Comparison of ENCODE assay signal across 8 mouse cellular contexts in the genomic region with DNA sequence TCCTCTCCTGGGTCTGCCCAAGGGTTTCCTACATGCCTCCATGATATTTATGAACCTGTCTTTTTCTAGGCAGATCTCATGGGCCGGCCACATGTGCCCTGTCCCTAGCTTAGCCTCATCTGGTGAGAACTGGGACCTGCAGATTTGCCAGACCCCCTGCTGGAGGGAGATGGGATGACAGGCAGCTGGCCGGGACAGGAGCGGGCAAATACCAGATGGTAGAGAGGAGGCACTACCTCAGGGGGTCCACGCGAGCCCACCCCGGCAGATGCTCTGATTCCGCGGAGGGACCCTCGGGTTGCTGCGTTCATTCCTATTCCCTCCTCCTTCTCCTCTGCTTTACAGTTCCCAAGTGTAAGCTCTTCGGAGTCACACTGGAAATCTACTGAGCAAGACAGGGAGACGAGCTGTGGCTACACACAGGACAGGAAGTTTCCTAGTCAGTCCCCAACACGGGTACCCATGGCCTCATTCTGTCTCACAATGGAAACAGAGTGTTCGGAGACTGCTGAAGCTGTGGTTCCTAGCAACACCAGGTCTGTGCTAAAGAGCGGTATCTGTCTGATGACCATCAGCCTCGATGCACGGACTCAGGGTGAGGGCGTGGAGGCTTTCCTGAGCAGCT.
DNase-seq lines count a peak whose midpoint lies in the region; ATAC-seq and TF ChIP-seq lines count a peak whose summit lies in the region.

No protein-coding gene starts in this region.

- peak; percentile 80; the same call in 1 of the 2 replicates for TF ChIP-seq CTCF in thymus, adult 2 months (IDR thresholded peaks at IDR 0.05; ENCODE audit: borderline replicate concordance, control insufficient read depth, extremely low read depth, insufficient read depth, low read length, poor library complexity)

- no peaks in the 10 kb centered on the region for H3K27me3 ChIP-seq in embryonic facial prominence, embryonic 15.5 days
- no peaks in the 10 kb centered on the region for H3K27me3 ChIP-seq in heart, embryonic 13.5 days (replicated peaks)
- peaks cover 13% of the 10 kb centered on the region for H3K27me3 ChIP-seq in kidney, embryonic 15.5 days
- H3K27me3 ChIP-seq in liver, embryonic 12.5 days (replicated peaks) = no peaks in the 10 kb centered on the region
- no peaks in the 10 kb centered on the region for H3K27me3 ChIP-seq in neural tube, embryonic 12.5 days (replicated peaks)
- H3K27me3 ChIP-seq in thymus, adult 2 months (ENCODE audit: control insufficient read depth, insufficient read depth, low read length) = no peaks in the 10 kb centered on the region

- H3K36me3 ChIP-seq in embryonic facial prominence, embryonic 15.5 days = no peaks in the 10 kb centered on the region
- no peaks in the 10 kb centered on the region for H3K36me3 ChIP-seq in heart, embryonic 13.5 days
- no peaks in the 10 kb centered on the region for H3K36me3 ChIP-seq in kidney, embryonic 15.5 days
- no peaks in the 10 kb centered on the region for H3K36me3 ChIP-seq in liver, embryonic 12.5 days
- no peaks in the 10 kb centered on the region for H3K36me3 ChIP-seq in neural tube, embryonic 12.5 days
- H3K36me3 ChIP-seq in thymus, adult 2 months (ENCODE audit: control insufficient read depth, insufficient read depth, low read length) = no peaks in the 10 kb centered on the region

- no peak overlapping the region for H3K4me3 ChIP-seq in embryonic facial prominence, embryonic 15.5 days (replicated peaks)
- H3K4me3 ChIP-seq in heart, embryonic 13.5 days = peak overlapping the region; percentile 31
- 0 out of 2 replicates have a peak overlapping the region, but pooled peaks have one; percentile 23 for H3K4me3 ChIP-seq in kidney, embryonic 15.5 days (replicated peaks)
- H3K4me3 ChIP-seq in liver, embryonic 12.5 days = no peak overlapping the region
- H3K4me3 ChIP-seq in neural tube, embryonic 12.5 days = no peak overlapping the region
- H3K4me3 ChIP-seq in thymus, adult 2 months (ENCODE audit: control insufficient read depth, insufficient read depth, low read length) = no peak overlapping the region

- H3K9ac ChIP-seq in embryonic facial prominence, embryonic 15.5 days = no peak overlapping the region
- H3K9ac ChIP-seq in heart, embryonic 13.5 days = 0 out of 2 replicates have a peak overlapping the region, but pooled peaks have one; percentile 17
- no peak overlapping the region for H3K9ac ChIP-seq in kidney, embryonic 15.5 days
- H3K9ac ChIP-seq in liver, embryonic 12.5 days = no peak overlapping the region
- no peak overlapping the region for H3K9ac ChIP-seq in neural tube, embryonic 12.5 days

- H3K9me3 ChIP-seq in embryonic facial prominence, embryonic 15.5 days (replicated peaks) = no peaks in the 10 kb centered on the region
- H3K9me3 ChIP-seq in heart, embryonic 13.5 days = no peaks in the 10 kb centered on the region
- H3K9me3 ChIP-seq in kidney, embryonic 15.5 days (replicated peaks) = no peaks in the 10 kb centered on the region
- no peaks in the 10 kb centered on the region for H3K9me3 ChIP-seq in liver, embryonic 12.5 days (replicated peaks)
- no peaks in the 10 kb centered on the region for H3K9me3 ChIP-seq in neural tube, embryonic 12.5 days

- peak; percentile 77 for ATAC-seq in CD4-positive, CD25-positive, alpha-beta regulatory T cell, adult 4 months
- peak; percentile 44 for ATAC-seq in embryonic facial prominence, embryonic 15.5 days (ENCODE audit: insufficient number of reproducible peaks, low FRiP score, low TSS enrichment, low read depth)
- no peak for ATAC-seq in heart, embryonic 13.5 days (ENCODE audit: extremely low read depth, insufficient number of reproducible peaks, low FRiP score, low TSS enrichment)
- peak; percentile 87 for ATAC-seq in kidney, embryonic 15.5 days (replicated peaks; ENCODE audit: low FRiP score)
- peak; percentile 44; the same call in 1 of the 2 replicates for ATAC-seq in liver, embryonic 12.5 days
- peak; percentile 84 for ATAC-seq in neural tube, embryonic 12.5 days (ENCODE audit: low FRiP score, low read depth)

- no peak for TF ChIP-seq POLR2A in thymus, adult 2 months (IDR thresholded peaks at IDR 0.05; ENCODE audit: control insufficient read depth, extremely low read depth, insufficient read depth, low read length, poor library complexity)

- H3K27ac ChIP-seq in embryonic facial prominence, embryonic 15.5 days (replicated peaks) = no peak overlapping the region
- no peak overlapping the region for H3K27ac ChIP-seq in heart, embryonic 13.5 days (replicated peaks)
- no peak overlapping the region for H3K27ac ChIP-seq in kidney, embryonic 15.5 days
- H3K27ac ChIP-seq in liver, embryonic 12.5 days = no peak overlapping the region
- no peak overlapping the region for H3K27ac ChIP-seq in neural tube, embryonic 12.5 days
- no peak overlapping the region for H3K27ac ChIP-seq in thymus, adult 2 months (ENCODE audit: control insufficient read depth, insufficient read depth, low read length)

- DNase-seq in adrenal gland, postnatal 4 days (ENCODE audit: low spot score in 2 of 2) = peak; percentile 44 to 47
- peak; percentile 76 for DNase-seq in thymus, adult 2 months

- H3K4me1 ChIP-seq in embryonic facial prominence, embryonic 15.5 days = no peaks in the 10 kb centered on the region
- H3K4me1 ChIP-seq in heart, embryonic 13.5 days = peaks cover 10% of the 10 kb centered on the region
- peaks cover 5% of the 10 kb centered on the region; the same call in 1 of the 2 replicates for H3K4me1 ChIP-seq in kidney, embryonic 15.5 days
- no peaks in the 10 kb centered on the region; the same call in 1 of the 2 replicates for H3K4me1 ChIP-seq in liver, embryonic 12.5 days
- H3K4me1 ChIP-seq in neural tube, embryonic 12.5 days = peaks cover 11% of the 10 kb centered on the region; the same call in 1 of the 2 replicates
- no peaks in the 10 kb centered on the region for H3K4me1 ChIP-seq in thymus, adult 2 months (replicated peaks; ENCODE audit: control insufficient read depth, insufficient read depth, low read length)

- peak overlapping the region; percentile 41 for H3K4me2 ChIP-seq in embryonic facial prominence, embryonic 15.5 days (replicated peaks)
- peak overlapping the region; percentile 61 for H3K4me2 ChIP-seq in heart, embryonic 13.5 days
- H3K4me2 ChIP-seq in kidney, embryonic 15.5 days = peak overlapping the region; percentile 54
- peak overlapping the region; percentile 24 for H3K4me2 ChIP-seq in liver, embryonic 12.5 days
- peak overlapping the region; percentile 49 for H3K4me2 ChIP-seq in neural tube, embryonic 12.5 days (replicated peaks)

- WGBS in embryonic facial prominence, embryonic 15.5 days = 29% methylated on average over 18 of the region's 18 CpGs
- 22% methylated on average over 18 of the region's 18 CpGs for WGBS in heart, embryonic 13.5 days
- WGBS in kidney, embryonic 15.5 days = 27% methylated on average over 18 of the region's 18 CpGs
- 27% methylated on average over 18 of the region's 18 CpGs for WGBS in liver, embryonic 12.5 days (ENCODE audit: insufficient replicate concordance)
- 23% methylated on average over 18 of the region's 18 CpGs for WGBS in neural tube, embryonic 12.5 days
- 55% methylated on average over 18 of the region's 18 CpGs for WGBS in thymus, adult 2 months

Comparison
In these comparisons a context has a peak if more than half of its experiments do, and no peak if none do; other contexts are left out.
1. H3K4me3 ChIP-seq: peak in heart, embryonic 13.5 days (single experiment) and kidney, embryonic 15.5 days (single experiment); none in embryonic facial prominence, embryonic 15.5 days (single experiment), liver, embryonic 12.5 days (single experiment), neural tube, embryonic 12.5 days (single experiment) and thymus, adult 2 months (single experiment).
2. Peak in every context shown above with its lines, with median percentiles within 50 percentile points of each other: H3K4me2 ChIP-seq.